Mouse (Mus musculus) lung, adult 2 months (tissue): ENCODE measurements around the gene Cmtm1. TPM values are rescaled to one million over a fixed set of nuclear protein-coding genes. Genes with fewer than 3 reads are reported as not detected.
"Not testable (repeated sequence)": the region's sequence is repeated elsewhere in the genome, so short reads cannot be mapped to it uniquely, and the experiment has no call there.

ENCODE experiments used
- DNase-seq: peaks from one replicate; pipeline ENCODE4 v3.0.0; 2022
- H3K4me1 ChIP-seq: fragments of 200-500 bp; 2 replicates; pipeline ENCODE4 v1.6.1; 2011; ENCODE audit warnings: low read length; ENCODE audit not compliant: control insufficient read depth, insufficient read depth
- H3K4me3 ChIP-seq: fragments of 200-500 bp; replicated peaks from 2 replicates; pipeline ENCODE3; 2011; ENCODE audit warnings: low read depth, mild to moderate bottlenecking, control low read depth, low read length; ENCODE audit errors: extremely low read depth
- CTCF ChIP-seq: fragments of 200-500 bp; IDR thresholded peaks from 2 replicates; pipeline ENCODE4 v1.5.1; 2011; ENCODE audit warnings: mild to moderate bottlenecking, low read length, control low read depth; ENCODE audit not compliant: insufficient read depth
- POLR2A ChIP-seq: fragments of 200-500 bp; IDR thresholded peaks from 2 replicates; pipeline ENCODE4 v1.6.1; 2011; ENCODE audit warnings: low read depth, mild to moderate bottlenecking, control low read depth, low read length, borderline replicate concordance; ENCODE audit errors: extremely low read depth
- WGBS: fragments of 180-500 bp; shearing (Covaris S2); methylation state at CpG from one replicate; pipeline ENCODE4 v1.1.7; 2018; 5-methylcytosine and 5-hydroxymethylcytosine counted together
- polyA plus RNA-seq: library from polyadenylated mRNA; depleted of rRNA; stranded (reverse); fragments of >200 nt; gene quantifications from 2 replicates; pipeline ENCODE4 v1.2.3, GENCODE M21; 2012

Gene Cmtm1
- polyA plus RNA-seq, 1 experiment: not detected

GRCm38 (mm10) chr8:104268937-104269440 lies 41.0 kb downstream of the Cmtm1 start:
- H3K4me1 ChIP-seq: no peaks in the 10 kb centered on the region
- DNase-seq: no peak
- H3K4me3 ChIP-seq: no peak overlapping the region
- WGBS: 82% methylated on average over 6 of the region's 6 CpGs
- TF ChIP-seq CTCF (no peak), POLR2A (no peak)

DNA sequence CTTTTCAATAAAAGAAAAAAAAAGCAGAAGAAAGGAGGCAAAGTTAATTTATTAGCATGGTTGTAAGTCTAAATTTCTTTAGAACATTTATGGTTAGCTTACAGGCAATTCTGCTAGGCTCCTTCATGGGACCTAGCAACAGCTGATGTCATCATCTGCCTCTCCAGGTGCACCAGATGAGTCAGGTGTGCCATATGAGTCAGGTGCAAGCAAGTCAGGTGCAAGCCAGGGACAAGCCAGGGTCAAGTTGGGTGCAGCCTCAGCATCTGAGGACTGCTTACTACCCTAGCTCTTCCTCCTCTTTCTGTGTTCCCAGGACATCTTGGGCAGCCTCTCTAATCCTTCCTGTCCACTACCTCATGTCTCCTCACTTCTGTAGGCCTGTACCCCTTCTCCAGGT lies 41.6 kb downstream of the Cmtm1 start:
- TF ChIP-seq CTCF: no peak
- TF ChIP-seq POLR2A: no peak
- no peak overlapping the region for H3K4me3 ChIP-seq

DNA sequence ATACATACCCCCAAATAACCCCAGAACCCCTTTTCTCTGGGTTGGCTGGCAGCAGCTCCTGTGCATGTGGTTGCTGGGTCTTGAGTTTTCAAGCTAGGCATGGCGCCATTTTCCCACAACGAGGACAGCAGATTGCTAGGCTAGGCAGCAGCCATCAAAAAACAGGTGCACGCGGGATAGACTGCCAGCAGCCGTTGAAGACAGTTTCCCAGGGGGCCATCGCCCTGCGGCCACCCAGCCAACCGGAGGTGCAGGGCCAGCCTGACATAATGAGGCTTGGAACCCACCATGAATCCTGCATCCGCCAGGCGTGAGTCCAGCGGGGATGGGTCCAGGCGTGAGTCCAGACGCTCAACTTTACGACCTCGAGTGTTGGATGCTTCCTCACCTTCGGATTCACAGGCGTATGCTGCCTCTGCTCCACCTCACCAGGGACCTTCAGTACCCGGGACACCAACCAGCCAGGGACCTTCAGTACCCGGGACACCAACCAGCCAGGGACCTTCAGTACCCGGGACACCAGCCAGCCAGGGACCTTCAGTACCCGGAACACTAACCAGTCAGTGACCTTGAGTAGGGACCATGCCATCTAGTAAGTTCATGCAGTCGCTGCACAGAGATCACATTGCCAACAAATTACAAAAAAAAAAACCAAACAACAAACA lies 45.5 kb downstream of the Cmtm1 start:
- not testable (repeated sequence) for H3K4me1 ChIP-seq, DNase-seq, H3K4me3 ChIP-seq
- 98% methylated on average over 22 of the region's 22 CpGs for WGBS

More for the DNA sequence above, 41.6 kb downstream of the Cmtm1 start:
- no peak for DNase-seq
- no peaks in the 10 kb centered on the region for H3K4me1 ChIP-seq

DNA sequence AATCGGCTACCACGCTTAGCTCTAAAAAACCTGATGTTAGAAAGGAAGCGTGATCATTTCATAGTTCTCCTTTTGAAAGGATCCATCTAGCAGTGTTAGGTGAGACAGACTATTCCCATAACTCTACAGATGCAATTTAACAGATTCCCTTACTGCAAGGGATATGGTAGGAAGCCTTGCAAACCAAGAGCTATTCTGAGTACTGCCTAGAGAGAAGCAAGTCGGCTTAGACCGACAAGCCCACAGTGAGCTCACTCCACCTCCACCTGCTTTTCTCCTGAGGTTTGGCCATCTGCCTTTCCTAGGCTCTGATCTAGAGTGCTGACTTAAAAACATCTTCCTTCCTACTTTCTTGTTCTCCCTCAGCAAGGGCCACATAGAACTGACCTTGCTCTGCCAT lies 48.1 kb downstream of the Cmtm1 start:
- H3K4me3 ChIP-seq, DNase-seq, H3K4me1 ChIP-seq: not testable (repeated sequence)
- WGBS: 96% methylated on average over 5 of the region's 5 CpGs

- TF ChIP-seq CTCF (peak; percentile 47), POLR2A (no peak)
- H3K4me1 ChIP-seq: no peaks in the 10 kb centered on the region
- DNase-seq: no peak
- 87% methylated on average over 3 of the region's 3 CpGs for WGBS
- no peak overlapping the region for H3K4me3 ChIP-seq
These were observed 56.9 kb downstream of the Cmtm1 start for GRCm38 (mm10) chr8:104253016-104253415.

DNA sequence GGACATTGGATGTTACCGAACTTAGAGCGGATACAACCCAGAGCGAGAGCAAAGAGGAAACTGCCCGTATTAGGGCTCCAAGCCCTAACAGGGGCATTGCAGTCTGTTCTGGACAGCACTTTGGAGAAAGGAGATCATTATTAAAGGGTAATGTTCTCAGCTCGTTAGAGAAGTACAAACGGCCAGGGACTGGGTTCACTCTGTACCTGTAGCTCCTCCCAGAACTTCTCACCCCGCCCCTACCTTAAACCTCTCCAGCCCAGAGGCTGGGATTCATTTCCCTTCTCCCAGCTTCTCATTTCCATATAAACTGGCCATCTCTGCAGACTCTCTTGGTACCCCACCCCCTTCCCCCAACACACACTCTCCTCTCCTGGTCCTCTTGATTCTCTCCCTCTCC lies 58.5 kb downstream of the Cmtm1 start:
- DNase-seq: no peak
- 2% methylated on average over 7 of the region's 7 CpGs for WGBS

GRCm38 (mm10) chr8:104250439-104251367 lies 59.2 kb downstream of the Cmtm1 start, which contains the start of gene Cklf:
Gene Cklf, plus strand, starts transcription at chr8:104250861.
- peak; percentile 85 for DNase-seq
- Histone ChIP-seq H3K4me1 (peaks cover 5% of the 10 kb centered on the region), H3K4me3 (peak within 1 kb of the TSS; percentile 89)
- no peak for TF ChIP-seq CTCF
- peak; percentile 55; the same call in 1 of the 2 replicates for TF ChIP-seq POLR2A
- 3% methylated on average over 41 of the region's 41 CpGs for WGBS

More for the DNA sequence above, 58.5 kb downstream of the Cmtm1 start:
- peaks cover 5% of the 10 kb centered on the region for H3K4me1 ChIP-seq
- H3K4me3 ChIP-seq: peak overlapping the region; percentile 89
- no peak for TF ChIP-seq CTCF
- no peak for TF ChIP-seq POLR2A

- DNase-seq: no peak
- TF ChIP-seq CTCF (no peak), POLR2A (no peak)
- Histone ChIP-seq H3K4me1 (peaks cover 5% of the 10 kb centered on the region), H3K4me3 (no peak overlapping the region)
- WGBS: 81% methylated on average over 7 of the region's 7 CpGs
These were observed 60.4 kb downstream of the Cmtm1 start for GRCm38 (mm10) chr8:104249442-104249996.

GRCm38 (mm10) chr8:104248276-104248675 lies 61.7 kb downstream of the Cmtm1 start, which contains the start of gene Tk2:
Gene Tk2, minus strand, starts transcription at chr8:104248558.
- TF ChIP-seq CTCF: no peak
- peak; percentile 93; the same call in 1 of the 2 replicates for TF ChIP-seq POLR2A
- peak within 1 kb of the TSS; percentile 74 for H3K4me3 ChIP-seq
- peaks cover 5% of the 10 kb centered on the region for H3K4me1 ChIP-seq
- peak; percentile 75 for DNase-seq
- under 1% methylated on average over 28 of the region's 28 CpGs for WGBS
